Mouse (Mus musculus): ENCODE measurements around the gene Olfr102. TPM values are rescaled to one million over a fixed set of nuclear protein-coding genes. Genes with fewer than 3 reads are reported as not detected.

Gene Olfr102
- not detected in 2 replicates for polyA plus RNA-seq (2015; fragmentation: Nextera tagmentation; extraction: Ambion mirVana)

- no peak within 1 kb of the TSS for H3K9ac ChIP-seq (replicated peaks; ENCODE audit: low read length)
Observed at GRCm38 (mm10) chr17:37316954-37317353, at the start of gene Olfr102. TSS of gene Olfr102 (minus strand) at chr17:37317054.

GRCm38 (mm10) chr17:37359282-37359681 lies 42.4 kb upstream of the Olfr102 start, which contains the start of gene Olfr104-ps:
TSS of gene Olfr104-ps (plus strand) at chr17:37359582.
- H3K9me3 ChIP-seq (ENCODE audit: low read length): no peaks in the 10 kb centered on the region
- ATAC-seq (ENCODE audit: low FRiP score, low TSS enrichment): no peak
- no peaks in the 10 kb centered on the region for H3K27me3 ChIP-seq (ENCODE audit: insufficient read depth, low read length)
- H3K4me3 ChIP-seq (ENCODE audit: low read length): no peak within 1 kb of the TSS
- no peak within 1 kb of the TSS for H3K27ac ChIP-seq (ENCODE audit: low read length)
- H3K4me1 ChIP-seq (ENCODE audit: insufficient read depth, low read length): no peaks in the 10 kb centered on the region
- H3K4me2 ChIP-seq (replicated peaks; ENCODE audit: low read depth, low read length): no peak within 1 kb of the TSS
- no peak within 1 kb of the TSS for H3K9ac ChIP-seq (replicated peaks; ENCODE audit: low read length)
- no peaks in the 10 kb centered on the region for H3K36me3 ChIP-seq (ENCODE audit: insufficient read depth, low read length)

More at GRCm38 (mm10) chr17:37316954-37317353, at the start of gene Olfr102:
- Histone ChIP-seq H3K9me3 (ENCODE audit: low read length) (peaks cover 4% of the 10 kb centered on the region; the same call in 1 of the 2 replicates), H3K27ac (ENCODE audit: low read length) (no peak within 1 kb of the TSS), H3K4me1 (ENCODE audit: insufficient read depth, low read length) (no peaks in the 10 kb centered on the region), H3K4me3 (ENCODE audit: low read length) (no peak within 1 kb of the TSS), H3K4me2 (replicated peaks; ENCODE audit: low read depth, low read length) (no peak within 1 kb of the TSS), H3K36me3 (ENCODE audit: insufficient read depth, low read length) (no peaks in the 10 kb centered on the region), H3K27me3 (ENCODE audit: insufficient read depth, low read length) (no peaks in the 10 kb centered on the region)
- ATAC-seq (ENCODE audit: low FRiP score, low TSS enrichment): no peak

GRCm38 (mm10) chr17:37339598-37339997 lies 22.7 kb upstream of the Olfr102 start, which contains the start of gene Olfr103:
TSS of gene Olfr103 (minus strand) at chr17:37339698.
- Histone ChIP-seq H3K4me3 (ENCODE audit: low read length) (no peak within 1 kb of the TSS), H3K4me1 (ENCODE audit: insufficient read depth, low read length) (no peaks in the 10 kb centered on the region), H3K9me3 (ENCODE audit: low read length) (no peaks in the 10 kb centered on the region), H3K36me3 (ENCODE audit: insufficient read depth, low read length) (no peaks in the 10 kb centered on the region), H3K27me3 (ENCODE audit: insufficient read depth, low read length) (no peaks in the 10 kb centered on the region), H3K4me2 (replicated peaks; ENCODE audit: low read depth, low read length) (no peak within 1 kb of the TSS), H3K9ac (replicated peaks; ENCODE audit: low read length) (no peak within 1 kb of the TSS), H3K27ac (ENCODE audit: low read length) (no peak within 1 kb of the TSS)
- ATAC-seq (ENCODE audit: low FRiP score, low TSS enrichment): no peak
- 81% methylated on average over 2 of the region's 2 CpGs for WGBS

GRCm38 (mm10) chr17:37310146-37310699 lies 6.6 kb downstream of the Olfr102 start:
- H3K4me3 ChIP-seq (ENCODE audit: low read length): no peak overlapping the region
- no peak for ATAC-seq (ENCODE audit: low FRiP score, low TSS enrichment)
- no peak overlapping the region for H3K4me2 ChIP-seq (replicated peaks; ENCODE audit: low read depth, low read length)
- no peaks in the 10 kb centered on the region for H3K36me3 ChIP-seq (ENCODE audit: insufficient read depth, low read length)
- no peaks in the 10 kb centered on the region for H3K4me1 ChIP-seq (ENCODE audit: insufficient read depth, low read length)
- no peaks in the 10 kb centered on the region for H3K9me3 ChIP-seq (ENCODE audit: low read length)
- no peak overlapping the region for H3K27ac ChIP-seq (ENCODE audit: low read length)
- WGBS: 43% methylated on average over 2 of the region's 2 CpGs
- H3K27me3 ChIP-seq (ENCODE audit: insufficient read depth, low read length): no peaks in the 10 kb centered on the region
- no peak overlapping the region for H3K9ac ChIP-seq (replicated peaks; ENCODE audit: low read length)

- 39% methylated on average over 4 of the region's 4 CpGs for WGBS
Observed at GRCm38 (mm10) chr17:37308483-37308882, 8.4 kb downstream of the Olfr102 start.

GRCm38 (mm10) chr17:37304213-37304612 lies 12.6 kb downstream of the Olfr102 start, which contains the start of gene Olfr101:
TSS of gene Olfr101 (minus strand) at chr17:37304313.
- Histone ChIP-seq H3K4me2 (replicated peaks; ENCODE audit: low read depth, low read length) (no peak within 1 kb of the TSS), H3K36me3 (ENCODE audit: insufficient read depth, low read length) (no peaks in the 10 kb centered on the region), H3K4me3 (ENCODE audit: low read length) (no peak within 1 kb of the TSS), H3K4me1 (ENCODE audit: insufficient read depth, low read length) (no peaks in the 10 kb centered on the region), H3K9me3 (ENCODE audit: low read length) (no peaks in the 10 kb centered on the region), H3K27ac (ENCODE audit: low read length) (no peak within 1 kb of the TSS), H3K9ac (replicated peaks; ENCODE audit: low read length) (no peak within 1 kb of the TSS), H3K27me3 (ENCODE audit: insufficient read depth, low read length) (no peaks in the 10 kb centered on the region)
- 84% methylated on average over 4 of the region's 4 CpGs for WGBS
- ATAC-seq (ENCODE audit: low FRiP score, low TSS enrichment): no peak

More at GRCm38 (mm10) chr17:37308483-37308882, 8.4 kb downstream of the Olfr102 start:
- no peak overlapping the region for H3K4me3 ChIP-seq (ENCODE audit: low read length)
- H3K9ac ChIP-seq (replicated peaks; ENCODE audit: low read length): no peak overlapping the region
- H3K36me3 ChIP-seq (ENCODE audit: insufficient read depth, low read length): no peaks in the 10 kb centered on the region
- no peak for ATAC-seq (ENCODE audit: low FRiP score, low TSS enrichment)
- no peaks in the 10 kb centered on the region for H3K27me3 ChIP-seq (ENCODE audit: insufficient read depth, low read length)
- no peak overlapping the region for H3K4me2 ChIP-seq (replicated peaks; ENCODE audit: low read depth, low read length)
- no peak overlapping the region for H3K27ac ChIP-seq (ENCODE audit: low read length)
- no peaks in the 10 kb centered on the region for H3K4me1 ChIP-seq (ENCODE audit: insufficient read depth, low read length)
- no peaks in the 10 kb centered on the region for H3K9me3 ChIP-seq (ENCODE audit: low read length)

- 81% methylated on average over 1 of the region's 1 CpGs for WGBS
- H3K4me1 ChIP-seq (ENCODE audit: insufficient read depth, low read length): no peaks in the 10 kb centered on the region
- ATAC-seq (ENCODE audit: low FRiP score, low TSS enrichment): no peak
- H3K4me3 ChIP-seq (ENCODE audit: low read length): no peak within 1 kb of the TSS
- H3K9me3 ChIP-seq (ENCODE audit: low read length): no peaks in the 10 kb centered on the region
- H3K27ac ChIP-seq (ENCODE audit: low read length): no peak within 1 kb of the TSS
- H3K36me3 ChIP-seq (ENCODE audit: insufficient read depth, low read length): no peaks in the 10 kb centered on the region
- no peaks in the 10 kb centered on the region for H3K27me3 ChIP-seq (ENCODE audit: insufficient read depth, low read length)
- no peak within 1 kb of the TSS for H3K4me2 ChIP-seq (replicated peaks; ENCODE audit: low read depth, low read length)
- H3K9ac ChIP-seq (replicated peaks; ENCODE audit: low read length): no peak within 1 kb of the TSS
Observed at GRCm38 (mm10) chr17:37283360-37283759, 33.5 kb downstream of the Olfr102 start, which contains the start of gene Olfr99. TSS of gene Olfr99 (minus strand) at chr17:37283460.

GRCm38 (mm10) chr17:37280331-37280730 lies 36.5 kb downstream of the Olfr102 start:
- WGBS: 75% methylated on average over 1 of the region's 1 CpGs
- Histone ChIP-seq H3K9me3 (ENCODE audit: low read length) (no peaks in the 10 kb centered on the region), H3K27ac (ENCODE audit: low read length) (no peak overlapping the region), H3K4me3 (ENCODE audit: low read length) (no peak overlapping the region), H3K4me1 (ENCODE audit: insufficient read depth, low read length) (no peaks in the 10 kb centered on the region), H3K4me2 (replicated peaks; ENCODE audit: low read depth, low read length) (no peak overlapping the region), H3K27me3 (ENCODE audit: insufficient read depth, low read length) (no peaks in the 10 kb centered on the region), H3K9ac (replicated peaks; ENCODE audit: low read length) (no peak overlapping the region), H3K36me3 (ENCODE audit: insufficient read depth, low read length) (no peaks in the 10 kb centered on the region)
- no peak for ATAC-seq (ENCODE audit: low FRiP score, low TSS enrichment)

GRCm38 (mm10) chr17:37276573-37276972 lies 40.3 kb downstream of the Olfr102 start:
- no peak for ATAC-seq (ENCODE audit: low FRiP score, low TSS enrichment)
- Histone ChIP-seq H3K27ac (ENCODE audit: low read length) (no peak overlapping the region), H3K9me3 (ENCODE audit: low read length) (no peaks in the 10 kb centered on the region), H3K4me1 (ENCODE audit: insufficient read depth, low read length) (no peaks in the 10 kb centered on the region), H3K36me3 (ENCODE audit: insufficient read depth, low read length) (no peaks in the 10 kb centered on the region), H3K9ac (replicated peaks; ENCODE audit: low read length) (no peak overlapping the region), H3K4me3 (ENCODE audit: low read length) (no peak overlapping the region), H3K4me2 (replicated peaks; ENCODE audit: low read depth, low read length) (no peak overlapping the region), H3K27me3 (ENCODE audit: insufficient read depth, low read length) (no peaks in the 10 kb centered on the region)

- H3K9ac ChIP-seq (replicated peaks; ENCODE audit: low read length): no peak overlapping the region
- no peaks in the 10 kb centered on the region for H3K36me3 ChIP-seq (ENCODE audit: insufficient read depth, low read length)
- no peak overlapping the region for H3K4me3 ChIP-seq (ENCODE audit: low read length)
- no peaks in the 10 kb centered on the region for H3K4me1 ChIP-seq (ENCODE audit: insufficient read depth, low read length)
- no peak overlapping the region for H3K4me2 ChIP-seq (replicated peaks; ENCODE audit: low read depth, low read length)
- no peak for ATAC-seq (ENCODE audit: low FRiP score, low TSS enrichment)
- no peak overlapping the region for H3K27ac ChIP-seq (ENCODE audit: low read length)
- no peaks in the 10 kb centered on the region for H3K9me3 ChIP-seq (ENCODE audit: low read length)
- H3K27me3 ChIP-seq (ENCODE audit: insufficient read depth, low read length): no peaks in the 10 kb centered on the region
- WGBS: 75% methylated on average over 2 of the region's 2 CpGs
Observed at GRCm38 (mm10) chr17:37275626-37276248, 41.1 kb downstream of the Olfr102 start.

Measured in kidney, embryonic 16.5 days (tissue).